Mouse (Mus musculus) cerebellum, adult 8-10 months (tissue): ENCODE results near the gene Olfr630.
A peak's percentile ranks its signal among the peaks of the same experiment; 100 is the strongest.
"Not testable (repeated sequence)": the region's sequence is repeated elsewhere in the genome, so short reads cannot be mapped to it uniquely, and the experiment has no call there.

ENCODE experiments used
- DNase-seq: peaks from one replicate; pipeline ENCODE4 v3.0.0; 2022

Gene Olfr630

GRCm38 (mm10) chr7:103757233-103757632 is at the start of gene Olfr630:
Olfr630 (minus strand) TSS chr7:103757333.
- DNase-seq = no peak

- peak; percentile 0 for DNase-seq
These were observed 49.7 kb upstream of the Olfr630 start for GRCm38 (mm10) chr7:103806856-103807255.

GRCm38 (mm10) chr7:103792669-103793388 is 35.7 kb upstream of the Olfr630 start:
- DNase-seq = no peak

- DNase-seq = no peak
These were observed 34.6 kb upstream of the Olfr630 start, which contains the start of gene Olfr67 for GRCm38 (mm10) chr7:103791721-103792120. Olfr67 (minus strand) TSS chr7:103791821.

GRCm38 (mm10) chr7:103779598-103779997 is 22.5 kb upstream of the Olfr630 start, which contains the start of gene Olfr68:
Olfr68 (minus strand) TSS chr7:103779698.
- no peak for DNase-seq

- not testable (repeated sequence) for DNase-seq
These were observed 20.5 kb upstream of the Olfr630 start for GRCm38 (mm10) chr7:103777652-103778051.

GRCm38 (mm10) chr7:103771494-103771893 is 14.4 kb upstream of the Olfr630 start, which contains the start of gene Olfr69:
Olfr69 (minus strand) TSS chr7:103771594.
- DNase-seq = no peak

GRCm38 (mm10) chr7:103767687-103768086 is 10.6 kb upstream of the Olfr630 start:
- DNase-seq = not testable (repeated sequence)

GRCm38 (mm10) chr7:103762212-103762611 is 5.1 kb upstream of the Olfr630 start:
- not testable (repeated sequence) for DNase-seq

GRCm38 (mm10) chr7:103744843-103745242 is 12.3 kb downstream of the Olfr630 start, which contains the start of gene Olfr629:
Olfr629 (minus strand) TSS chr7:103744943.
- DNase-seq = no peak

- DNase-seq = no peak
These were observed 27.1 kb downstream of the Olfr630 start, which contains the start of gene Olfr628 for GRCm38 (mm10) chr7:103730074-103730473. Olfr628 (plus strand) TSS chr7:103730374.

- DNase-seq = not testable (repeated sequence)
These were observed 40.7 kb downstream of the Olfr630 start for GRCm38 (mm10) chr7:103716398-103716797.

- DNase-seq = no peak
These were observed 42.8 kb downstream of the Olfr630 start, which contains the start of gene Olfr243 for GRCm38 (mm10) chr7:103714371-103714770. Olfr243 (plus strand) TSS chr7:103714671.

GRCm38 (mm10) chr7:103712024-103712423 is 45.1 kb downstream of the Olfr630 start:
- no peak for DNase-seq
